Mouse (Mus musculus) embryonic fibroblast, embryonic 13.5 days (primary cell): Measurements from ENCODE around the gene Zfp661.

ENCODE experiments used
- CTCF ChIP-seq: IDR thresholded peaks from 2 replicates; pipeline ENCODE4 v1.5.1; 2011; ENCODE audit warnings: mild to moderate bottlenecking, control low read depth, low read length, moderate library complexity, borderline replicate concordance; ENCODE audit not compliant: insufficient read depth
- POLR2A ChIP-seq: IDR thresholded peaks from 2 replicates; pipeline ENCODE4 v1.6.1; 2011; ENCODE audit warnings: low read depth, mild to moderate bottlenecking, control low read depth, low read length, moderate library complexity

- TF ChIP-seq CTCF (no peak), POLR2A (no peak)
Observed at GRCm38 (mm10) chr2:127541185-127541584, 45.7 kb downstream of the Zfp661 start, which contains the start of gene Prom2.
